Mouse (Mus musculus) splenic B cell, adult 2 months (primary cell): ENCODE measurements around the gene Muc3.
A peak's percentile ranks its signal among the peaks of the same experiment; 100 is the strongest.
"Not testable (repeated sequence)": the region's sequence is repeated elsewhere in the genome, so short reads cannot be mapped to it uniquely, and the experiment has no call there.

Experiments
- DNase-seq: peaks from one replicate; pipeline ENCODE4 v3.0.0-alpha.2; 2011; ENCODE audit warnings: low read depth, low spot score
- H3K27me3 ChIP-seq: 2 replicates; pipeline ENCODE4 v1.6.1; 2012; ENCODE audit warnings: mild to moderate bottlenecking, low read length, moderate library complexity, mixed read lengths; ENCODE audit not compliant: control insufficient read depth, poor library complexity, insufficient read depth, severe bottlenecking
- H3K36me3 ChIP-seq: 2 replicates; pipeline ENCODE4 v1.6.1; 2012; ENCODE audit warnings: mild to moderate bottlenecking, low read length, moderate library complexity, mixed read lengths; ENCODE audit not compliant: control insufficient read depth, poor library complexity, insufficient read depth, severe bottlenecking

Gene Muc3

GRCm38 (mm10) chr5:137153289-137153688 lies 4.2 kb upstream of the Muc3 start:
- H3K36me3 ChIP-seq: no peaks in the 10 kb centered on the region
- H3K27me3 ChIP-seq: no peaks in the 10 kb centered on the region
- DNase-seq: no peak

GRCm38 (mm10) chr5:137152623-137153022 lies 3.5 kb upstream of the Muc3 start:
- Histone ChIP-seq H3K36me3 (no peaks in the 10 kb centered on the region), H3K27me3 (no peaks in the 10 kb centered on the region)
- DNase-seq: peak; percentile 44

- Histone ChIP-seq H3K36me3 (no peaks in the 10 kb centered on the region), H3K27me3 (no peaks in the 10 kb centered on the region)
- no peak for DNase-seq
Measured at GRCm38 (mm10) chr5:137140836-137141235, 8.3 kb downstream of the Muc3 start.

- H3K27me3 ChIP-seq: no peaks in the 10 kb centered on the region
Measured at GRCm38 (mm10) chr5:137138977-137139376, 10.1 kb downstream of the Muc3 start.

GRCm38 (mm10) chr5:137134959-137135358 lies 14.2 kb downstream of the Muc3 start:
- no peaks in the 10 kb centered on the region for H3K36me3 ChIP-seq
- DNase-seq: no peak
- H3K27me3 ChIP-seq: no peaks in the 10 kb centered on the region

More at GRCm38 (mm10) chr5:137138977-137139376, 10.1 kb downstream of the Muc3 start:
- DNase-seq: no peak
- no peaks in the 10 kb centered on the region for H3K36me3 ChIP-seq

- no peaks in the 10 kb centered on the region for H3K36me3 ChIP-seq
- peak; percentile 78 for DNase-seq
- H3K27me3 ChIP-seq: no peaks in the 10 kb centered on the region
Measured at GRCm38 (mm10) chr5:137131490-137131889, 17.6 kb downstream of the Muc3 start.

GRCm38 (mm10) chr5:137129281-137129680 lies 19.8 kb downstream of the Muc3 start:
- Histone ChIP-seq H3K36me3 (no peaks in the 10 kb centered on the region), H3K27me3 (no peaks in the 10 kb centered on the region)
- DNase-seq: no peak

GRCm38 (mm10) chr5:137123516-137123915 lies 25.6 kb downstream of the Muc3 start:
- no peak for DNase-seq
- H3K27me3 ChIP-seq: no peaks in the 10 kb centered on the region
- no peaks in the 10 kb centered on the region for H3K36me3 ChIP-seq

GRCm38 (mm10) chr5:137122686-137123193 lies 26.4 kb downstream of the Muc3 start:
- no peaks in the 10 kb centered on the region for H3K27me3 ChIP-seq
- DNase-seq: peak; percentile 84

GRCm38 (mm10) chr5:137121280-137121679 lies 27.8 kb downstream of the Muc3 start:
- no peak for DNase-seq
- no peaks in the 10 kb centered on the region for H3K36me3 ChIP-seq

More at GRCm38 (mm10) chr5:137122686-137123193, 26.4 kb downstream of the Muc3 start:
- H3K36me3 ChIP-seq: no peaks in the 10 kb centered on the region

GRCm38 (mm10) chr5:137118878-137119277 lies 30.2 kb downstream of the Muc3 start:
- peaks cover 7% of the 10 kb centered on the region; the same call in 1 of the 2 replicates for H3K36me3 ChIP-seq
- no peak for DNase-seq
- H3K27me3 ChIP-seq: no peaks in the 10 kb centered on the region

More at GRCm38 (mm10) chr5:137121280-137121679, 27.8 kb downstream of the Muc3 start:
- no peaks in the 10 kb centered on the region for H3K27me3 ChIP-seq

- not testable (repeated sequence) for H3K27me3 ChIP-seq, DNase-seq
- H3K36me3 ChIP-seq: peaks cover 14% of the 10 kb centered on the region
Measured at GRCm38 (mm10) chr5:137117994-137118393, 31.1 kb downstream of the Muc3 start.

- H3K36me3 ChIP-seq: peaks cover 16% of the 10 kb centered on the region
- DNase-seq: no peak
- H3K27me3 ChIP-seq: no peaks in the 10 kb centered on the region
Measured at GRCm38 (mm10) chr5:137116987-137117386, 32.1 kb downstream of the Muc3 start.

- Histone ChIP-seq H3K27me3 (no peaks in the 10 kb centered on the region), H3K36me3 (peaks cover 16% of the 10 kb centered on the region)
- peak; percentile 76 for DNase-seq
Measured at GRCm38 (mm10) chr5:137115866-137116847, 33.0 kb downstream of the Muc3 start, which contains the start of gene Trim56. Gene Trim56, minus strand, starts transcription at chr5:137116209.

GRCm38 (mm10) chr5:137114891-137115561 lies 34.1 kb downstream of the Muc3 start:
- DNase-seq: no peak
- no peaks in the 10 kb centered on the region for H3K27me3 ChIP-seq
- H3K36me3 ChIP-seq: peaks cover 16% of the 10 kb centered on the region
